Mouse (Mus musculus): ENCODE measurements at regions not wholly inside any gene's neighbourhood (a gene's known extent, or its start where the extent isn't known, plus 50 kb on each side); places are given as distances from the start of the nearest gene placed in this dataset.
"Not testable (repeated sequence)": the region's sequence is repeated elsewhere in the genome, so short reads cannot be mapped to it uniquely, and the experiment has no call there.

- TF ChIP-seq POLR2A (IDR thresholded peaks at IDR 0.05; ENCODE audit: insufficient read depth, low read depth, low read length) (no peak), CTCF (IDR thresholded peaks at IDR 0.05; ENCODE audit: insufficient read depth, low read depth, low read length) (no peak)
Observed at GRCm38 (mm10) chr12:15455744-15456143, 361.0 kb downstream of the Trib2 start.

GRCm38 (mm10) chr12:15449484-15449883, 367.2 kb downstream of the Trib2 start:
- WGBS = 85% methylated on average over 4 of the region's 4 CpGs
- no peak overlapping the region for H3K4me3 ChIP-seq (ENCODE audit: insufficient read depth, low read depth, low read length)
- H3K27ac ChIP-seq (ENCODE audit: insufficient read depth, low read depth, low read length) = no peak overlapping the region
- TF ChIP-seq CTCF (IDR thresholded peaks at IDR 0.05; ENCODE audit: insufficient read depth, low read depth, low read length) (no peak), POLR2A (IDR thresholded peaks at IDR 0.05; ENCODE audit: insufficient read depth, low read depth, low read length) (no peak)
- no peaks in the 10 kb centered on the region for H3K4me1 ChIP-seq (ENCODE audit: control insufficient read depth, insufficient read depth, low read length)

More at GRCm38 (mm10) chr12:15455744-15456143, 361.0 kb downstream of the Trib2 start:
- no peaks in the 10 kb centered on the region for H3K4me1 ChIP-seq (ENCODE audit: control insufficient read depth, insufficient read depth, low read length)
- WGBS = 70% methylated on average over 2 of the region's 2 CpGs
- no peak overlapping the region for H3K27ac ChIP-seq (ENCODE audit: insufficient read depth, low read depth, low read length)
- no peak overlapping the region for H3K4me3 ChIP-seq (ENCODE audit: insufficient read depth, low read depth, low read length)

DNA sequence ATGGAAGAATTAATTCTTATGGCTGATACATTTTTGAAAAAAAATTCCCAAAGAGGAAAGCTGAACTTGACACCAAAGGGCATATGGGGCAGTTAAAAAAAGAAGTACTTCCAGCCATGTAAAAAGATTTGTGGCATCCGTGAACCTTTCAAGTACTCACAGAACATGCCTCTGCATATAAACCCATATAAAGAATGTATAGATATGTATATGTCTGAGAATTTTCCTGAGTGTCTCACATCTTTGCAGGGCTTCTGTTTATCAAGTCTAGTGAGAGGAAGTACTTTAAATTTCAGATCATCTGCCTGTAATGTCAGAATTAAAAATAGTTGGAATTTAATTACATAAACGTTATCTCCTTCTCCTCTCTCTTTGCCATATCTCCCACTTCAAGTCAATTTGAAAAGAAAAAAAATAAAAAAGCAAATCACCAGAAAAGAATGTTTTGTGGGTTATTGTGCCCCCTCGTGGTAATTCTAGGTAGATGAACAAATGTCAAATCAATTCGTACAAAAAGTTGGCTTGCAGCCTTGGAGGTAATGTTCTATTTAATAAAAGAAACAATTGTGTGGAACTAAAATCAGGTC, 400.4 kb downstream of the Trib2 start:
- Histone ChIP-seq H3K4me1 (ENCODE audit: control insufficient read depth, insufficient read depth, low read length) (no peaks in the 10 kb centered on the region), H3K27ac (ENCODE audit: insufficient read depth, low read depth, low read length) (no peak overlapping the region), H3K4me3 (ENCODE audit: insufficient read depth, low read depth, low read length) (no peak overlapping the region)
- TF ChIP-seq POLR2A (IDR thresholded peaks at IDR 0.05; ENCODE audit: insufficient read depth, low read depth, low read length) = no peak
- no peak for TF ChIP-seq CTCF (IDR thresholded peaks at IDR 0.05; ENCODE audit: insufficient read depth, low read depth, low read length)
- WGBS = 14% methylated on average over 4 of the region's 4 CpGs

DNA sequence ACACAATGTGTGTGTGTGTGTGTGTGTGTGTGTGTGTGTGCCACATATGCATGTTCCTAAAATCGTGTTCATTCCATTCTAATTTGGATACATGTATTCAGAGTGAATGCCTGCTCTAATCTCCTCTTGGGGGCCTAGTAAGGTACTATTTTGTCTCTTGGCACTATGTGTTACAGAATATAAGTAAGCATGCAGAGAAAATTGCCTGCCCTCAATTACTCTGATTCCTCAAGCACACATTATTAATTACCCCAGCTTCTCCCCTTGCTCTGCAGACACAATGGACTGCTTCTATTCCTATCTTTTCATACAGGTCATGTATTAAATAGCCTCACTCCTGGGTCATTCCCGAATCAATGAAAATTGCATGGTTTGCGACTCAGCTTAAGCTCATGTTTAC, 406.3 kb downstream of the Trib2 start:
- 45% methylated on average over 3 of the region's 3 CpGs for WGBS
- H3K4me3 ChIP-seq (ENCODE audit: insufficient read depth, low read depth, low read length) = no peak overlapping the region
- H3K4me1 ChIP-seq (ENCODE audit: control insufficient read depth, insufficient read depth, low read length) = no peaks in the 10 kb centered on the region
- H3K27ac ChIP-seq (ENCODE audit: insufficient read depth, low read depth, low read length) = no peak overlapping the region
- no peak for TF ChIP-seq POLR2A (IDR thresholded peaks at IDR 0.05; ENCODE audit: insufficient read depth, low read depth, low read length)
- no peak for TF ChIP-seq CTCF (IDR thresholded peaks at IDR 0.05; ENCODE audit: insufficient read depth, low read depth, low read length)

GRCm38 (mm10) chr12:15407577-15407976, 409.1 kb downstream of the Trib2 start:
- WGBS = 88% methylated on average over 3 of the region's 3 CpGs
- H3K27ac ChIP-seq (ENCODE audit: insufficient read depth, low read depth, low read length); H3K4me1 ChIP-seq (ENCODE audit: control insufficient read depth, insufficient read depth, low read length); H3K4me3 ChIP-seq (ENCODE audit: insufficient read depth, low read depth, low read length): not testable (repeated sequence)

DNA sequence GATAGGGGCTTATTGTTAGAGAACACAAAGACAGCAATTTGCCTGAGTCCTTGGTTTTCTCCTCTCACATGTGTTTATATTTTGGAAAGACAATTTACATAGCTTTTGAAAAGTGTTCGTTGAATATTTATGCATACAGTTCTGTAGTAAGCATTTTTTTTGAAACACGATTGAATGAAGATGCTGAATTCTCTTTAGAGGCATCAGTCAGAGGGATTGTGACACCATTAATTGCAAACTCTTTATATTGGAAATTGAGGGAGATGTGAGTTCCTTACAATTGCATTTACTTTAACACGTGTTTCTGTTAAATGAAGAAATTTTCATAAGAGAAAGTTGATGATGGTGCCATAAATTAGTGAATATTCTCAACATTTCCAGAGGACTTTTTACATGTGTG, 424.1 kb downstream of the Trib2 start:
- TF ChIP-seq CTCF (IDR thresholded peaks at IDR 0.05; ENCODE audit: insufficient read depth, low read depth, low read length) (no peak), POLR2A (IDR thresholded peaks at IDR 0.05; ENCODE audit: insufficient read depth, low read depth, low read length) (no peak)
- no peaks in the 10 kb centered on the region for H3K4me1 ChIP-seq (ENCODE audit: control insufficient read depth, insufficient read depth, low read length)
- 35% methylated on average over 3 of the region's 3 CpGs for WGBS
- H3K4me3 ChIP-seq (ENCODE audit: insufficient read depth, low read depth, low read length) = no peak overlapping the region
- H3K27ac ChIP-seq (ENCODE audit: insufficient read depth, low read depth, low read length) = no peak overlapping the region

DNA sequence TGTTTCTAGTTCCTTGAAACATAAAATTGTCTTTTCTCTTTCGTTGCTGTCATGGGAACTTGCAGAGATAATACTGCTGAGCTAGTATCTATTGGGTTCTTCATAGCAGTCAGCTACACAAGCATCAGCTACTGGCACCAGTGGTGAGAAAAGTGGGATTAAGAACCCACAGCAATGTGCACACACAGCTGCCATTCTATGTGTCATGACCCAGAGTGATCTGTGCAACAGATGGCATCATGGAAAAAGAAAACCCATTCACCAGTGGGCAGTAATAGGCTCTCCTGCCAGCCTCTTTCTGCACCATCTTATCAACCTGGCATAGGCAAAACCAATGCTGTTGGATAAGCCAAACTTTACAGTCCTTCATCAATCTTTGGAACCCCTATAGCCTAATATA, 428.1 kb downstream of the Trib2 start:
- WGBS = 52% methylated on average over 1 of the region's 1 CpGs
- H3K4me1 ChIP-seq (ENCODE audit: control insufficient read depth, insufficient read depth, low read length) = no peaks in the 10 kb centered on the region
- no peak overlapping the region for H3K4me3 ChIP-seq (ENCODE audit: insufficient read depth, low read depth, low read length)
- no peak overlapping the region for H3K27ac ChIP-seq (ENCODE audit: insufficient read depth, low read depth, low read length)
- TF ChIP-seq POLR2A (IDR thresholded peaks at IDR 0.05; ENCODE audit: insufficient read depth, low read depth, low read length) = no peak
- TF ChIP-seq CTCF (IDR thresholded peaks at IDR 0.05; ENCODE audit: insufficient read depth, low read depth, low read length) = no peak

GRCm38 (mm10) chr12:15357808-15358207, 458.9 kb downstream of the Trib2 start:
- WGBS = 88% methylated on average over 1 of the region's 1 CpGs
- Histone ChIP-seq H3K4me1 (ENCODE audit: control insufficient read depth, insufficient read depth, low read length) (no peaks in the 10 kb centered on the region), H3K4me3 (ENCODE audit: insufficient read depth, low read depth, low read length) (no peak overlapping the region), H3K27ac (ENCODE audit: insufficient read depth, low read depth, low read length) (no peak overlapping the region)
- TF ChIP-seq CTCF (IDR thresholded peaks at IDR 0.05; ENCODE audit: insufficient read depth, low read depth, low read length) (no peak), POLR2A (IDR thresholded peaks at IDR 0.05; ENCODE audit: insufficient read depth, low read depth, low read length) (no peak)

GRCm38 (mm10) chr12:15320697-15321449, 495.8 kb downstream of the Trib2 start:
- H3K4me3 ChIP-seq (ENCODE audit: insufficient read depth, low read depth, low read length) = no peak overlapping the region
- WGBS = 67% methylated on average over 5 of the region's 5 CpGs
- H3K27ac ChIP-seq (ENCODE audit: insufficient read depth, low read depth, low read length) = no peak overlapping the region
- TF ChIP-seq CTCF (IDR thresholded peaks at IDR 0.05; ENCODE audit: insufficient read depth, low read depth, low read length) (no peak), POLR2A (IDR thresholded peaks at IDR 0.05; ENCODE audit: insufficient read depth, low read depth, low read length) (no peak)
- no peaks in the 10 kb centered on the region for H3K4me1 ChIP-seq (ENCODE audit: control insufficient read depth, insufficient read depth, low read length)
